Mouse (Mus musculus) layer of hippocampus, adult 9-10 months (tissue): ENCODE data around the gene Nfu1.
A peak's percentile ranks its signal among the peaks of the same experiment; 100 is the strongest.
"Not testable (repeated sequence)": the region's sequence is repeated elsewhere in the genome, so short reads cannot be mapped to it uniquely, and the experiment has no call there.

ENCODE experiments used
- DNase-seq: peaks from one replicate; pipeline ENCODE4 v3.0.0; 2022; ENCODE audit warnings: low spot score

Nfu1 gene

DNA sequence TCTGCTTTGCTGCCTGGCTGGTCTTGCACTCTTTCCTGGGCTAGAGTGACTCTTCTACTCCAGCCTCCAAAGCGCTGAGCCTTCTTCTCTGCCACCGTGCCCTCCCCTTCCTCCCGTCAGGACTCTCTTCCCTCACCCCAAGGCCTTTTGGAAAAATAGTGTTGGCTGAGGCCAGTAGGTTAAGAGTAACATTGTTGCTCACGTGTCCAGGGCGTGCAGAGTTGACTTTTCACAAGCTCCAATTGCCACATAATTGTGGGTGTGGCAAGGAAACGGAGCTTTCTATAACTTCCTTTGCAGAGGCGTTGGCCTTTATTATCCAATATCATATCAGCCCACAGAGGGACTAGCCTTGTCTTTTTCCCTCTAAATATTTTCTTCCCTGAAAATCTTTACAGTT lies 17.9 kb downstream of the Nfu1 start:
- DNase-seq: no peak

DNA sequence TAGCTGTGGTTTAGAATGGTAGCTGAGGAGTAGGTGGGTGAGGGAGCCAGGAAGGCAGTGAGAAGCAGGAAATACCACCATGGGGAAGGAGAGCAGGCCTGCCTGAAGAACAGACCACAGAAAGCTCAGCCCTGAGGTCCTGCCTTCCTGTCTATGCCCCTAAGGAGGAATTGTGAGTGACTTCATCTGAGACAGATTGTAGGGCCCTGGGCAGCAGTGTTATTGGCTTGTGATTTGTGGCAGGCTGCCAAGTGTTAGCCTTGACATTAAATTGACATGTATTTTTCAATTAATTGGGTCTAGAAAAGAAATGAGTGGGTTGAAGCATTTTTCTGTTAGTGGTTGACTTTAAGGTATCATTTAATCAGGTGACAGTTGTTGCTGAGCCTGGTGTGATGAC lies 19.8 kb downstream of the Nfu1 start:
- DNase-seq: no peak

DNA sequence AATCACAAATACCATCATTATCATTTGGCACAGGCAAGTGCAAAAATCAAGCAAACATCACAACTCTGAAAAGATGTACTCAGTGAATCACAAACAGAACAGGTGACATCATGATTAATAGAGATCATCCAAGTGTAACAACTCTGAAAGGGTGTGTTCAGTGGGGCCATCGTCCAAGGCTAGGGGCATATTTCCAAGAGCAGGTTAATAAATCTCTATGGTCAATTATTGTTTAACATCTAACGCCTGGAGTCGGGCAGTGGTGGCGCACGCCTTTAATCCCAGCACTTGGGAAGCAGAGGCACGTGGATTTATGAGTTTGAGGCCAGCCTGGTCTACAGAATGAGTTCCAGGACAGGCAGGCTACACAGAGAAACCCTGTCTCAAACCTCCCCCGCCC lies 22.3 kb downstream of the Nfu1 start:
- not testable (repeated sequence) for DNase-seq

DNA sequence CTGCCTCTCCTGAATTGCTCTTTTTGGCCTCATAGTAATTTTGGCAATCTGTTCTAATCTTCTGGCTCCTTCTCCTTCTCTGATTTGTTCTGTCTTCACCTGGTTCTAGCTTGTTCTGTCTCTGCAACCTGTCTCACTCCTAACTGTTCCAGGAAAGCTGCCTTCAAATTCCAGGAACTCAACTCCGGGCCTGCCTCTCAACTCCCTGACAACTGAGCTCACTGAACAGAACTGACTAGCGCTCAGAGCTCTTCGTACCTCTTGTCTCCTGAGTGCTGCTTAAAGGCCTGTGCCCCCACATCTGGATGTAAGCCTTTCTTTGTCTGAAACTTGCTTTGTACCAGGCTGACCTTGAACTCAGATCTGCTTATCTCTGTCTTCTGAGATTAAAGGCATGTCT lies 23.4 kb downstream of the Nfu1 start:
- no peak for DNase-seq

DNA sequence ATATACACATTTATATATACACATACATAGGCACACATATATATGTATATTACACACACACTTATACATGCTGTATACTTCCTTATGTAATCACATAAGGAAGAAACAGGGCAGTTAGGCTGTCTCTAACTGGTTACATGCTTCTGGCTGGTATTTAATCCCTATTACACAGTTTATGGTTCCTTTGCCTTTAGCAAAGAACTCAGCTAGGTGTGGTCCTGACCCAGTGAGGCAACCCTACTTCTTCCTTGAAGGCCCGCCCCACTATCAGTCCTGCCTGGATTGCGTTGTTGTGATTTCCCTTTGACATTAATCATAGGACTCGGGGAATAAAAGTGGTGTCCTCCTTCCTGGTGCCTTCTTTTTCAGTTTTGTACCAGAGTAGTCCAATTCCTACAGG lies 25.4 kb downstream of the Nfu1 start:
- no peak for DNase-seq

DNA sequence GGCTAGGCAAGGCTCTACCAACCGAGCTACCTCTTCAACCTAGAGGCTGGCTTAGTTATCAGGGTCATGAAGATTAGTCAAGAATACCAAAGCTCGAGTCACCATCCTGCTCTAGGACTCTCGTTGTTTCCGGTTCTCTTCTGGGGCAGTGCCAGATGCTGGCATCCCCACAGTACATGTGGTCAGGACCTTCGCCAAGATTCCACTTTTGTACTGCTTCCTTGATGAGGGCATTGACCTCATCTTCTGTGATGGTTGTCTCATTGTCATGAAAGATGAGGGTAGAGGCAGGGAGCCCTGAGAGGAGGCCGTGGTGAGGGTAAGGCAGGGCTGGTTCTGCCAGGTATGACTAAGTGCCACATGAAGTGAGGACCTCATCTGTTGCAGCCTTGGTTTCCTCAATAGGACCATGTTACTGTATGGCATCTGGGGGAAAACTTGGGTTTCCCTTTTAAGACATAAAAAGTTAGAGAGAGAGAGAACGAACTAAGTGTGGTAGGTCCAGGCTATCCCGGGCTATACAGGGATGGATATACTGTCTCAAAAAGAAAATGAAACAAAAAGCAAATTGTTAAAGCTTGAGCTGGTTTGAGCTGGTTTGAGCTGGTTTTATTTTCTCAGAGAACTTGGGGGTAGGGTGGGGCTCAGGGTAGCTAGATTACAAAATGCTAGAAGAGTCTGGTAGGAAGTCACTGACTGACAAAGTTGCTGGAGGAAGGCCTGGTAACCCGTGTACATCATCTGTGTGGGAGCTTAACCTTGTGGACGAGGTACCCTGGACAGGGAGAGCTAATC lies 29.0 kb downstream of the Nfu1 start:
- DNase-seq: no peak

DNA sequence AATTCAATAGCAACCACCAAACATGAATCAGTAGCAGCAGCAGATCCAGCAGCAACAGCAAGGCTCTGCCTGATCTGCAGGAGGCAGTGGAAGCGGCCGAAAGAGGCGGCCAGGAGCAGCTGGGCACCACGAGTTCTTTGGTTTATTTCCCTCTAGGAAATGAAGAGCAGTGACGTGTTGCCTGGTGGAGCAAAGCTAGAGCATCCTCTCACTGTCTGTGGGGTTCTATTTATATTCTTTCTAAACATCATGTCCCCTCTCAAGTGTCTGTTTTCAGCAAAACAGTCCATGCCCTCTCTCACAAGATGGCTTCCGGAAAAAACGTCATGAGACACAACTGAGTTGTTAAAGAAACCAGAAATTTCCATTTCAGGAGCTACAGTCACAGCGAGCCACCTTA lies 30.1 kb downstream of the Nfu1 start:
- no peak for DNase-seq

DNA sequence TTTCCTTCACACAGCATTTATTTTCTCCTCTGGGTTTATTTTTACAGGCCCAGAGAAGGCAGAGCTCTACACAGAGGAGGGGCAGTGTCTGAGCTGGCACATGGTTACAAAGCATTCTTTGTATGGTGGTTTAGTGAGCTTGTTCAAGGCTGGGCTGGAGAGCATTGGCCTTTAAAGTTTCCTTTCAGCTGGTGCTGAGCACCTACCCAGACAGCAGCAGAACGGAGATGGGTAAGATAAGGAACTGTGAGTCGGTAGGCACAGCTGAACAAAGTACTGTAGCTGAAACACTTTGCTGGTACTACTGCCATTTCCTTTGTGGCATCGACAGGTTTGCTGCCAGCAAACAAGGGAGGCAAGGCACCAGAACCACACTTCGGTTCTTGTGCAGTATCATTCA lies 31.9 kb downstream of the Nfu1 start:
- DNase-seq: no peak

DNA sequence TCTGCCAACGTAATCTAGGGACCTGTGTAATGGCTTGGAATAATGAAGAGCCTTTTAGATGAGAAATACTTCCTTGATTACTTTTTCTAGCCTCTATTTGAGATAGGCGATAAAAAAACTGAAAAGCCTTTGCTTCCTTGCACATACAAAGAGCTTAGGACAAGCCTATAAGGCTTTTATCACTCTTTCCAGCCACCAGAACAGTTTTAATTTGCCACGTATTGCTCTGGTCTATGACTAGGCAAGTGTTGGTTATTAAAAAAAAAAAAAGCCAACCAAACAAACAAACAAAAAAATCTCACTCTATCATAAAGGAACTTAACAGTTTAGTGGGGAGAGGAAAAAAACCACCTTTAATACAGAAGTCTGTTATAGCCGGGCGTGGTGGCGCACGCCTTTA lies 32.4 kb downstream of the Nfu1 start:
- no peak for DNase-seq

DNA sequence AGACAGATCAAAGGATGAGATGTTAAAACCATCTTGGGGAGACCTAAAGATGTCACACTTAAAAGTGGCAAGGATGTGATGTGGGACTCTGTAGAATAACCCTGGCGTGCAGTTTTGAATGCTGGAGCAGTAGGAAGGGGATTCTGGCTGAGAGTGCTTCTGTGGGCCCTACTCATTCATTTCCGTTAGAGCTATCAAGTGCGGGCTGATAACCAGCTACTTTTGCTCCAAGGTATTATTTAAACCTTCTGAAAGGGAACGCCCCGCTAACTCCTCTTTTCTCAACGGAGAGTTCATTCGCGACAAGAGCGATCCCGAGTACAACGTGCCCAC lies 32.9 kb downstream of the Nfu1 start:
- DNase-seq: no peak

DNA sequence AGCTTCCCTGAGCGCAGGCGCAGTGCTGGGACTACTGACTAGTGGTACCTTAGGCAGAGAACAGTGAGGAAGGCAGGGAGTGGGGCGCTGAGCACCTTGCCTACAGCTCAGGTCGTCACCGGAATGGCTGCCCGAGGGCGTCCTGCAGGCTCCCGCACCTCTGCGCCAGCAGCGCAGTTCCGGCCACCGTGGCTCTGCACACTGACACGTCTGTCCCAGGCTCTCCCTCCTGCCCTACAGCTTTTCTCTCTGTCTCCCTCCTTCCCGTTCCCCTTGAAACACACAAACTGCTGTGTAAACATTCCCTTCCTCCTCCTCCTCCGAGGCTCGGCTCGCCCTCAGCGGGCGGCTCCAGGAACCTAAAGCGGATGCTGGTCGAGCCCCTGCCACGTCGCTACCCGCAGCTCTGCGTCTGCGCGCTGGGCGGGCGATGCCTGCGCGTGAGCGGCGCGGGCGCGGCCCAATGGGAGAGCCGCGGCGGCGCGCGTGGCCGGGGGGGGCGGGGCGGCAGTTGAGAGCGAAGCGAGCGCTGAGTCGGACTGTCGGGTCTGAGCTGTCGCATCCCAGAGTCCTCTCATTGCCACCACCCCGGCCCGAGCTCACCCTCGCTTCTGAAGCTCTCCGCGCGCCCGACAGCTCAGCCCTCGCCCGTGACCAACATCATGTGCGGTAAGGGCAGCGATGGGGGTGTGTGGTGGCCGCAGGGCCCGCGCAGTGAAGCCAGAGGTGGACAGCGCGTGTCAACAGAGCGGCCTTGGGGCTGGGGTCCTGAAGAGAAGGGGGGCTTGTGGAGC lies 33.5 kb downstream of the Nfu1 start, which contains the start of gene Gfpt1:
Gene Gfpt1, plus strand, starts transcription at position 510 of the 794 bp plus-strand sequence.
- DNase-seq: peak; percentile 81

DNA sequence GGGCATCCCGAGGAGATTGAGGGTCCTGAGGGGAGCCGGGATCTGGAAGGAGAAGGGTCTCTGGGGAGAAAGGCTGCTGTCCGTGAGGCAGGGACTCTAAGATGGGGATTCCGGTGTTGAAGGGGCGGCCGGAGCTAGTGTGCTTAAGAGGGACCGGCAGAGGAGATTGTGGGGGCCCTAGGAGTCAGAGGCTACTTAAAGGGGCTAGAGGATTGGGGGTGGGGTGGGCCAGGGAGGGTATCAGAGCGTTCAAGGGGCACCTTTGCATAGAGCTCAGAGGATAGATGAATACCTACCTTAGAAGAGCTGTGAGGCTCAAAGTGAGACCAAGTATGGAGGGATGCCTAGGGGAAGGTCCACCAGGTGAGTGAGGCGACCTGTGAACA lies 34.1 kb downstream of the Nfu1 start:
- DNase-seq: no peak

DNA sequence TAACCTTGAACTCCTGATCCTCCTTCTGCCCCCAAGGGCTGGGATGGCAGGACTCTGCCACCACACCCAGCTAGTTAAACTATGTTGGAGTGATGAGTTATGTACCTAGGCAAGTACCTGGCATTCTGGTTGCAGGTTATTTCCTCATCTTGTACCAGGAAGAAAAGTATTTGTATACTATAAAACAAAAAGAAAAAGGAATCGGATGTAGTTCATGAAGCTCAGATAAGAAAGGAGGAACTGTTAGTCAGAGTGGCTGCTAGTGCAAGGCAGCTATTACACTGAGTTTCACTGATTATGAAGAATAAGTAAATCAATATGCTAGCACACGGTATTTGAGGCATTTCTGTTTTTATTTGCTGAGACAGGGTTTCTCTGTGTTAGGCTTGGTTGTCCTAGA lies 35.9 kb downstream of the Nfu1 start:
- no peak for DNase-seq

DNA sequence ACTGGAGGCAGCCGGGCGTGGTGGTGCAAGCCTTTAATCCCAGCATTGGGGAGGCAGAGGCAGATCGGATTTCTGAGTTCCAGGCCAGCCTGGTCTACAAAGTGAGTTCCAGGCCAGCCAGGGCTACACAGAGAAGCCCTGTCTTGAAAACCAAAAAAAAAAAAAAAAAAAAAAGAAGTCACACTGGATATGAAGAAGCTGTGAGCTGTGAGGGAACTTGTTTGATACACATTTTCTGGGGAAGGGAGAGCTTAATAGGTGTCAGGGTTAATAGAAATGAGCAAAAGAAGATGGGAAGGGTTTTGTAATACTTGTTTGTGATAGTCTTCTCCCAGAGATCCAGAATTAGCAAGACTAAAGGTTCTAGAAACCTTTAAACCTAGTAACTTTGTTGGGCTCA lies 36.5 kb downstream of the Nfu1 start:
- DNase-seq: no peak

DNA sequence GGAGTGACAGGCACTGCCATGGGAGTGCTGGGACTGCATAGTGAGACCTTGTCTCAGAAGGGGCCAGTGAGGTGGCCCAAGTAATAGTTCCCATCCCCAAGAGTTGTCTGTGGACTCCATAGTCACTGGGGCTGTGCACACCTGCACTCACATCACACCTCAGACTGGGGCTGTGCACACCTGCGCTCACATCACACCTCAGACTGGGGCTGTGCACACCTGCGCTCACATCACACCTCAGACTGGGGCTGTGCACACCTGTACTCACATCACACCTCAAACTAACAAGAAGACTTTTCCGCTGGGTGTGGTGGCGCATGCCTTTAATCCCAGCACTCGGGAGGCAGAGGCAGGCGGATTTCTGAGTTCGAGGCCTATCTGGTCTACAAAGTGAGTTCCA lies 39.7 kb downstream of the Nfu1 start:
- not testable (repeated sequence) for DNase-seq

DNA sequence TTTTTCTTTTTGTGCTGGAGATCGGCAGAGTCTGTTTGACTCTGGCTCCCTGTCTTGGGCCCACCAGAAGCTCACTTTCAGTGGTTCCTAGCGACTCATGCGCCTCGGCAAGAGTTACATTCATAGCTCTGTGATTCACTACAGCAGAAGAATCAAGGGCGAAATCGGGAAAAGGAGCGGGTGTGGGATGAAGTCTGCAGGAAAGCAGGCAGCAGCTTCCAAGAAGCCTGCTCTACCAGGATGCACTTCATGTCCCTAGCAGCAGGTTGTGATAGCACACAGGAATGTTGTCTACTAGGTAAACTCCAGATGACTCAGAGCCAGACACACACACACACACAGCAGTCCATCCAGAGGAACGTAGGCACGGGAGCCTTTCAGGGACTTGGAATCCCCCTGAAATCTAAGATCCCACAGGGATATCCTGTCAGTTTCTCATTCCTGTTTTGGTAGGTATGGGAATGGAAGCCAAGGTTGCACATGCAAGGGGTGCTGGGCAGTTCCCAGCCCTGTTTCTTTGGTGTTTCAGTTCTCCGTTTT lies 42.9 kb downstream of the Nfu1 start:
- DNase-seq: no peak

DNA sequence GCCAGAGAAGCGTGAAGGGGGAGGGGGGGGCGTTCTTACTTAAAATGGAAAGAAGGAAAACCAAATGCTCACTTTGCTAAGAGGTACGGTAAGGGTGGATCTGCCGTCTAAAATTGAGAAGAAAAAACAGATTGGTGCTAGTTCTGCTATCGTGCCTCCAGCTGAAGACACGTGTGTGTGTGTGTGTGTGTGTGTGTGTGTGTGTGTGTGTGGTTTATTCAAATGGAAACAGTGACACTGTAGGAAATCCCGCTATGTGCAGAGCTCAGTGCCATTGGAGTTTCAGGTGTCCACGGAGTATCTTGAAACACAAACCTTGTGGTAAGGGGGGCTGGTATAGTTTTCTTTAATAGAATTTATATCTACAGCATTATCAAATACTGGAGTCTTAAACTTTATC lies 45.2 kb downstream of the Nfu1 start:
- DNase-seq: no peak

DNA sequence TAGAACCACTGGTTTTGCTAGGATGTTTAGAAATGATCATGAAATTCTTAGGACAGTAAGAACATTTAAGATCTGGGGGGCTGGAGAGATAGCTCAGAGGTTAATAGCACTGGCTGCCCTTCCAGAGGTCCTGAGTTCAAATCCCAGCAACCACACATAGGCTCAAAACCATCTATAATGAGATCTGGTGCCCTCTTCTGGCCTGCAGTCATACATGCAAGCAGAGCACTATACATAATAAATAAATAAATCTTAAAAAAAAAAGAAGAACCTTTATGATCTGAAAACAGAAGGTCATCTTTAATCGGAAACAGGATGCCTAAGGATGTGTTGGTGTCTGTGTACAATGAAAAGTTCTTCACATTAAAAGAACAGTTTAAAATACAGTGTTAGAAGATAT lies 50.7 kb downstream of the Nfu1 start:
- DNase-seq: no peak

DNA sequence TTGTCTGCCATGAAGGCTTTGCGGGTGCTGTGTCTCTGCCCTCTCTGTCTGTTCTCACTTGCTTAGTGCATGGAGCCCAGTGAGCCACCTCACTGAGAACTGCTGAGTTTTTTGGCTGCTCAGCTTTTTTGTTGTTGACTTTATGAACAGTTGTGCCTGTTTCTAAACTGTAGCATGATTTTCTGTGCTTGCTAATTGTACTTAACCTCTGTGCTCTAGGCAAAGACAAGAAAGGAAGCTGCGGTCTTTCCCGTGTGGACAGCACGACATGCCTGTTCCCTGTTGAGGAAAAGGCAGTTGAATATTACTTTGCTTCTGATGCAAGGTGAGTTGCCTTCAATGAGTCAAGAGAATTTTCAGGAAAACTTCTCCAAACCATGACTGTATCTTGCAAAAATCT lies 54.5 kb downstream of the Nfu1 start:
- no peak for DNase-seq

DNA sequence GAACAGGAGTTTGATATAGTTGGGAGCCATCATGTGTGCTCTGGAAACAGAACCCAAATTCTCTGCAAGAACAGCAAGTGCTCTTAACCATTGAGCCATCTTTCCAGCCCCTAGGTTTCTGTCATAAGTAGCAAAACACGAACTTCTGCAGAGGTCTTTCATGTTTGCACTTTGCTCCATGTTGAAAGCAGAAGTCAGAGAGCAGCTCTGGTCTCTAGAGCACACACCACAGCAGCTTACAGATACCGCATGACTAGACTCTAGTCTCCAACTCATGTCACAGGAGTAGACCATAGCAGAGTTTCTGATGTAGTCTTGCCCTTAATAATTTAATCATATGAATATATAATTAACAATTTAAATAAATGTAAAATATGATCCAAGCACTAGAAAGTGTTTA lies 59.2 kb downstream of the Nfu1 start:
- DNase-seq: no peak

DNA sequence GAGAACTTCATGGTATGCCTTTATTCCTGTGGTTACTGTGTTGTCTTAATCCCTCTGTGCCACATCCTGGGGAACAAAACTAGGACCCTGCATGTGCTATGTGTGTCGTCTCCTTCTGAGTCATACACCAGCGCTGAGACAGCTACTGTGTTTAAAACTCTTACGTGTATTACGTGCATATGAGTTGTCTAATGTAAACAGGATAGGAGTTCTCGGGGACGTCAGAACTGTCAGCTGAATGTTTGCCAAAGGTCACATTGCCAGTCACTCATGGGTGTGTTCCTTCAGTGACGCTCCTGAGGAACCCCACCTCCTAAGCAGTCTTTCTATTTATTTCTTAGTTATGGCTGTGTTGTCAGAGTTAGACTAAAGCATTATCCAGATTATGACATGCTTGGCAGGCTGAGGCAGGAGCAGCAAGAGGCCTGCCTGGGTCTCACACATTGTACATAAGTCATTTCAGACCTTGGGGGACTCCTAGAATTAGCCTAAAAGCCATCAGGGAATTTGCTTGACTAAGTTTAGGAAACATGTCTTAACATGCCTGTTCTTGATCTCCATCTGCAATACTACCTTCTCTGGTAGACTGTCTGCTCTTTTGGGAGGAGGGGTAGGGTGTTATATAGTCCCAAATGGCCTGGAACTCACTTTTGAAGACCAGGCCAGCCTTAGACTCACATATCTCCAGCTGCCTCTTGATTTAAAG lies 60.3 kb downstream of the Nfu1 start:
- DNase-seq: no peak

DNA sequence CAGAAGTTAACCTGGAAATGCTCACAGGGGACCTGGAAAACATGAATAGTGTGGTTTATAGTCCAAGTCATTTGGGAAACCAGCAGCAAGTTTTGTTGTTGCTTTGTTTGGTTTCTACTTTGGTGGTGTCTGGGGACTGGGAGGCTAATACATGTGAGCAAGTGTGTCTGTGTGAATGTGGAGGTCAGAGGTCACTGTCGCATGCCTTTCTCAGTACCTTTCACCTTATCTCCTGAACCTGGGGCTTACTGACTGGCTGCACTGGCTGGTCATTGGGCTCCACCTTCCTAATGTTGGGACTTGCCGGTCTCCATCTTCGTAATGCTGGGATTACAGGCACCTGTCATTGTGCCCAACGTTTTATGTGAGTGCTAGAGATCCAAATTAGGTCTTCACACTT lies 61.6 kb downstream of the Nfu1 start:
- no peak for DNase-seq

DNA sequence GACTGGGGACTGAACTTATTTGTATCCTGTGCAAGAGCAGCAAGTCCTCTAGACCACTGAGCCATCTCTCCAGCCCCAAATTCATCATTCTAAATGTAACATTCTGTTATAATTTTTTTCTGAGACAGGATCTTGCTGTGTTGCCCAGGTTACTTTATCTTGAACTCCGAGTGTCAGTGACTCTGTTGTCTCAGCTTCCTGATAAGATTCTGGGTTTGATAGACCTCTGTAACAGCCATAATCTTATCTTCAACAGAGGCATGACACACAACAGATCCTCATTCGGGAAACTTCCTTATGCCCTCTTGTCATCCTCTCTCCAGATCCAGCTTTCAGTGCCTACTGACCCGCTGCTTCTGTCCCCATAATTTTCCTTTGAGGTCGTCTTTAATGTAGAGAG lies 63.7 kb downstream of the Nfu1 start:
- no peak for DNase-seq
